Mouse (Mus musculus) left cerebral cortex, adult 11 months (tissue): ENCODE results near the gene Ankrd27.

Experiments
- DNase-seq: peaks from one replicate; pipeline ENCODE4 v3.0.0; 2022; ENCODE audit warnings: low spot score

Ankrd27 gene

GRCm38 (mm10) chr7:35584068-35584785 is 1.8 kb upstream of the Ankrd27 start:
- no peak for DNase-seq

GRCm38 (mm10) chr7:35584786-35585190 is 1.3 kb upstream of the Ankrd27 start:
- DNase-seq, result no peak

- DNase-seq, result no peak
These were observed 621 bp upstream of the Ankrd27 start, which contains the start of gene Rgs9bp for GRCm38 (mm10) chr7:35585191-35586054. Rgs9bp (minus strand) TSS chr7:35585582.

- no peak for DNase-seq
These were observed 932 bp downstream of the Ankrd27 start for GRCm38 (mm10) chr7:35586906-35587445.

GRCm38 (mm10) chr7:35587728-35588127 is 1.7 kb downstream of the Ankrd27 start:
- no peak for DNase-seq

GRCm38 (mm10) chr7:35588680-35589428 is 2.8 kb downstream of the Ankrd27 start:
- no peak for DNase-seq

GRCm38 (mm10) chr7:35589485-35589884 is 3.4 kb downstream of the Ankrd27 start:
- DNase-seq, result no peak

- DNase-seq, result no peak
These were observed 4.7 kb downstream of the Ankrd27 start for GRCm38 (mm10) chr7:35590731-35591191.

- no peak for DNase-seq
These were observed 8.3 kb downstream of the Ankrd27 start for GRCm38 (mm10) chr7:35594311-35594710.

- no peak for DNase-seq
These were observed 13.4 kb downstream of the Ankrd27 start for GRCm38 (mm10) chr7:35599492-35599891.

- no peak for DNase-seq
These were observed 14.0 kb downstream of the Ankrd27 start for GRCm38 (mm10) chr7:35600031-35600430.

- DNase-seq, result no peak
These were observed 15.1 kb downstream of the Ankrd27 start for GRCm38 (mm10) chr7:35601106-35601505.

- no peak for DNase-seq
These were observed 16.7 kb downstream of the Ankrd27 start for GRCm38 (mm10) chr7:35602766-35603165.

GRCm38 (mm10) chr7:35606816-35607215 is 20.8 kb downstream of the Ankrd27 start:
- no peak for DNase-seq

GRCm38 (mm10) chr7:35609245-35609644 is 23.2 kb downstream of the Ankrd27 start:
- no peak for DNase-seq

- DNase-seq, result no peak
These were observed 31.5 kb downstream of the Ankrd27 start for GRCm38 (mm10) chr7:35617513-35617912.

- DNase-seq, result no peak
These were observed 36.6 kb downstream of the Ankrd27 start for GRCm38 (mm10) chr7:35622626-35623025.

GRCm38 (mm10) chr7:35626038-35626437 is 40.0 kb downstream of the Ankrd27 start:
- no peak for DNase-seq

- DNase-seq, result no peak
These were observed 41.3 kb downstream of the Ankrd27 start for GRCm38 (mm10) chr7:35627371-35627770.

GRCm38 (mm10) chr7:35628496-35628895 is 42.5 kb downstream of the Ankrd27 start:
- DNase-seq, result no peak

- no peak for DNase-seq
These were observed 50.2 kb downstream of the Ankrd27 start for GRCm38 (mm10) chr7:35636229-35636628.

- DNase-seq, result no peak
These were observed 50.8 kb downstream of the Ankrd27 start for GRCm38 (mm10) chr7:35636874-35637273.
